Mouse (Mus musculus): ENCODE results near the gene Mcoln1. TPM values are rescaled to one million over a fixed set of nuclear protein-coding genes. Genes with fewer than 3 reads are reported as not detected.
A peak's percentile ranks its signal among the peaks of the same experiment; 100 is the strongest.

The Mcoln1 gene
- total RNA-seq, 2 experiments from 2014 or later = 41.5 to 55.5 TPM

- no peak for ATAC-seq (replicated peaks; ENCODE audit: poor library complexity, severe bottlenecking)
These were observed 4.5 kb upstream of the Mcoln1 start for GRCm38 (mm10) chr8:3495578-3496427.

GRCm38 (mm10) chr8:3496428-3496748 is 3.9 kb upstream of the Mcoln1 start:
- no peak for ATAC-seq (replicated peaks; ENCODE audit: poor library complexity, severe bottlenecking)

- ATAC-seq (replicated peaks; ENCODE audit: poor library complexity, severe bottlenecking) = no peak
These were observed 1.7 kb upstream of the Mcoln1 start for GRCm38 (mm10) chr8:3498583-3498982.

DNA sequence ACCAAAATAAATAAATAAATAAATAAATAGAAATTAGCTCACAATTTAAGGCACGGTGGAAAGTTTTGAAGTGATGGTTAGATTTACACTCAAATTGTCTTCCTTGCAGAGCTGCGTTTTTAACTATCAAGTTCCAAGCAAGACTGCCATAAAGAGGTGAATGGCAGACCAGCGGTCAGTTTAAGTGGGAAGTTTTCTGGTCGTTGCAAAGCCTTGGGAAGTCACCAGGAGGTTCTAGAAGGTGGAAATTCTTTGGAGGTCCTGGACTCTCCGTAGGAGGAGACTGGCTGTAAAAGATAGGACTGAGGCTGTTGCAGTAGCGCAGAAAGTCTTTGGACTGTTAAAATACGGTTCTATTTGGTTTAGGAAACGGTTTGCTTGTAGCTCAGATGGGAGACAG is 506 bp upstream of the Mcoln1 start:
- peak; percentile 8 for ATAC-seq (replicated peaks; ENCODE audit: poor library complexity, severe bottlenecking)

DNA sequence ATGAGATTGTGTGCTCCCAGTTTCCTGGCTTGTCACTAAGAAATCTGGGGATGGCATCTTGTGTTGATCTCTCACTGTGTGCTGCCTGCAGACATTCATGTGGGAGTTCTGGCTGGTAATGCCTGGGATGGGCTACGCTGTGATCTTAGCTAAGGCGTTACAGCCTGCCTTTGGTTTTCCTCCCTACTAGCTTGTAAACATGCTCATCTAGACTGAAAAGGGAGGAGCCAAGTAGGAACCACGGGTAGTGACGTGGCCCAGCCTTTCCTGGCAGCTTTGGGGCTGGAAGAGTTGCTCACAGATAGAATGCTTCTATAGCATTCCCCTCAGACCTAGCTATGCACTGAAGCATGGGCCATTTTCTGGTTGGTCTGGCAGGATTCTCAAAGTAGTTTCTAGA is 2.0 kb downstream of the Mcoln1 start:
- ATAC-seq (replicated peaks; ENCODE audit: poor library complexity, severe bottlenecking) = no peak

GRCm38 (mm10) chr8:3507979-3508754 is 7.9 kb downstream of the Mcoln1 start:
- no peak for ATAC-seq (replicated peaks; ENCODE audit: poor library complexity, severe bottlenecking)

DNA sequence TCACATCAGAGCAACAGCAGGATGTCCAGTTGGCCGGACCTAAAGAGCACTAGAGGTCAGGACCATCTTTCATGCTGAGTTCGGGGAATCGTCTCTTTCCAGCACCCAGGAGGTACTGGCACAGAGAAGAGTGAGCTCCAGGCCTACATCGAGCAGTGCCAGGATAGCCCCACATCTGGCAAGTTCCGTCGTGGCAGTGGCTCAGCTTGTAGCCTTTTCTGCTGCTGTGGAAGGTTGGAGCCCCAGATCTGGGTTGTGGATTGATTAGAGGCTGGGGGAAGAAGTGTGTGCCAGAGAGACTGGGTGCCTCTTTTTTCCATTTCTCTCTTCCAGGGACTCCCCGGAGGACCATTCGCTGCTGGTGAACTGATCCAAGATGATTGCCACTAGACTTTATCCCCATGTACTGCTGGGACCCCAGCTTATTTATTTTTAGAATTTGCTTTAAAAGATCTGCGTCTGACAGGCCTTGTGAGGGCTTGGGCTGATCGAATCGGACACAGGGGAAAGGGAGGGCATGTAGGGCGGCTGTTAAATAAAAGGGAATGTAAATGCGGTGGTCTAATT is 14.5 kb downstream of the Mcoln1 start:
- ATAC-seq (replicated peaks; ENCODE audit: poor library complexity, severe bottlenecking) = no peak

GRCm38 (mm10) chr8:3515260-3515671 is 15.0 kb downstream of the Mcoln1 start, which contains the start of gene Pnpla6:
TSS of gene Pnpla6 (plus strand) at chr8:3515384.
- ATAC-seq (replicated peaks; ENCODE audit: poor library complexity, severe bottlenecking) = peak; percentile 68

DNA sequence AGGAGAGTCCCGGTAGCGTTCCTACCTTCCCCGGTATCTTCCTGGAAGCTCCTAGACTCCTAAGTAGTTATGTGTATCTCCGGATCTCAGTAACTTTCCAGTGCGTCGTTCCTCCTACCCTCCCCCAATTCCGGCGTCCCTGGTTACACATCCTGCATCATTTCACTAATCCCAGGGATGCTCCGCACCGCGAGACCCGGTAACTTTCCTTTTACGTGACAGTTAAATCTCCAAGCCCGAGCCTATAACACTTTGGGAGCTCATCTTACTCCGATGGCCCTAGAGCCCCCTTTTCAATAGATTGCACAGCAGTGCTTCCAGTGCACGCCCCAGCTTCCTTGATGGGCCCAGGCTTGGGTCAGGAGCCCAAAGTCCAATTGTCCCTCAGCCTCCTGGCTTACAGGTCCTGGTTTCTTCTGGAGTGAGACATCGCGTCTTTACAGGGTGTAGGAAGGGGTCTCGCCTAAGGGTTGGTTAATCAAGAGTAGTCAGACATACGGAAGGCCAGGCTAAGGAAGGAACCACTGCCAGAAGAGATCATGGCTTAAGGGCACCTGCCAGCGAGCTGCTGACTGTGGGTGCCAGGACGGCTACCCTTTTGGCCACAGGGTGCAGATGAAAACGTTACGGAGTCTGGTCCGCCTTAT is 15.6 kb downstream of the Mcoln1 start:
- ATAC-seq (replicated peaks; ENCODE audit: poor library complexity, severe bottlenecking) = peak; percentile 8

- ATAC-seq (replicated peaks; ENCODE audit: poor library complexity, severe bottlenecking) = peak; percentile 75
These were observed 16.3 kb downstream of the Mcoln1 start for GRCm38 (mm10) chr8:3516450-3517116.

DNA sequence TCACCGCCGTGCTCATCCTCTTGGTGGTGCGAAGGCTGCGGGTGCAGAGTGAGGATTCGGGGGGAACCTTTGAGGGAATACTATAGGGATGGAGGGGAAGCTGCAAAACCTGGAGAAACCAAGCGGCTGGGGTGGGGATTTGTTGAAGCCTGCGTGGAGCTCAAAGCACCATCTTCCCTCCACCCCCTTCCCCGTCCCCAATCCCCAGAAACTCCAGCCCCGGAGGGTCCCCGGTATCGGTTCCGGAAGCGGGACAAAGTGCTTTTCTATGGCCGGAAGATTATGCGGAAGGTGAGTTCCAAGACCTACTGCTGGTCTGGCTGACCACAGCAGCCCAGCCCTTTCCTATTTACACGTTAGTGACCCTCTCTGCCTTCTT is 16.8 kb downstream of the Mcoln1 start:
- ATAC-seq (replicated peaks; ENCODE audit: poor library complexity, severe bottlenecking) = peak; percentile 8

DNA sequence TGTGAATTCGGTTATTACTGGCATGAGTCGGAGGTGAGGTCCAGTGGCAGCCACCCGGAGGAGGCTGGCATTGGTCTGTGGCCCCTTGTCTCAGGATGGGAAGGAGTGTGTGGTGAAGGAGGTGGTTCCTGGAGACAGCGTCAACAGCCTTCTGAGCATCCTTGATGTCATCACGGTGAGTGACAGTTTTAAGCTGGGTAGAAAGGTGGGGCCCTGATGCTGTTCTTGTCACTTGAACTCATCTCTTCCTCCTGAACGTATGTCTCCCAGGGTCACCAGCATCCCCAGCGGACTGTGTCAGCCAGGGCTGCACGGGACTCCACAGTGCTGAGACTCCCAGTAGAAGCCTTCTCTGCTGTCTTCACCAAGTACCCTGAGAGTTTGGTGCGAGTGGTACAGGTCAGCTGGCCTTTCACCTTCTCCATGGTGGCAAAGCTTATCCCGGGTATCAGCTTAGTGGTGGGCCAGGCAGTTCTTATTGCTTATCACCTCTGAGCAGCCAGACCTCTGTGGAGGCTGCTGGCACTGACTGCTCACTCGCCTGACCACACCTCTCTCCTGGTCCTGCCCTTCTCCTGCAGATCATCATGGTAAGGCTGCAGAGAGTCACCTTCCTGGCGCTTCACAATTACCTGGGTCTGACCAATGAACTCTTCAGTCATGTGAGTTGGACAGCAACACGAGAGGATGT is 21.9 kb downstream of the Mcoln1 start:
- ATAC-seq (replicated peaks; ENCODE audit: poor library complexity, severe bottlenecking) = no peak

DNA sequence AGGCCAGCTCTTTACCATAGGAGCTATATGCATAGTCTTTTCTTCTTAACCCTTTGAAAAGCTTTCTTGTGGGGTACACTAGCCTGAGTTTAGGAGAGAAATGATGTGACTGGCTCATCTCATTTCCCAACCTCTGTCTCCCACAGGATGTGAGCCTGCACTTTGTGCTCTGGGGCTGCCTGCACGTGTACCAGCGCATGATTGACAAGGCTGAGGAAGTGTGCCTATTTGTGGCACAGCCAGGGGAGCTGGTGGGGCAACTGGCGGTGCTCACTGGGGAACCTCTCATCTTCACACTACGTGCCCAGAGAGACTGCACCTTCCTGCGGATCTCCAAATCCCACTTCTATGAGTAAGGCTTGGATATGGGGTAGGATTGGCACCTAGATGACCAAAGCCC is 30.6 kb downstream of the Mcoln1 start:
- peak; percentile 88 for ATAC-seq (replicated peaks; ENCODE audit: poor library complexity, severe bottlenecking)

GRCm38 (mm10) chr8:3531936-3532335 is 31.7 kb downstream of the Mcoln1 start:
- no peak for ATAC-seq (replicated peaks; ENCODE audit: poor library complexity, severe bottlenecking)

DNA sequence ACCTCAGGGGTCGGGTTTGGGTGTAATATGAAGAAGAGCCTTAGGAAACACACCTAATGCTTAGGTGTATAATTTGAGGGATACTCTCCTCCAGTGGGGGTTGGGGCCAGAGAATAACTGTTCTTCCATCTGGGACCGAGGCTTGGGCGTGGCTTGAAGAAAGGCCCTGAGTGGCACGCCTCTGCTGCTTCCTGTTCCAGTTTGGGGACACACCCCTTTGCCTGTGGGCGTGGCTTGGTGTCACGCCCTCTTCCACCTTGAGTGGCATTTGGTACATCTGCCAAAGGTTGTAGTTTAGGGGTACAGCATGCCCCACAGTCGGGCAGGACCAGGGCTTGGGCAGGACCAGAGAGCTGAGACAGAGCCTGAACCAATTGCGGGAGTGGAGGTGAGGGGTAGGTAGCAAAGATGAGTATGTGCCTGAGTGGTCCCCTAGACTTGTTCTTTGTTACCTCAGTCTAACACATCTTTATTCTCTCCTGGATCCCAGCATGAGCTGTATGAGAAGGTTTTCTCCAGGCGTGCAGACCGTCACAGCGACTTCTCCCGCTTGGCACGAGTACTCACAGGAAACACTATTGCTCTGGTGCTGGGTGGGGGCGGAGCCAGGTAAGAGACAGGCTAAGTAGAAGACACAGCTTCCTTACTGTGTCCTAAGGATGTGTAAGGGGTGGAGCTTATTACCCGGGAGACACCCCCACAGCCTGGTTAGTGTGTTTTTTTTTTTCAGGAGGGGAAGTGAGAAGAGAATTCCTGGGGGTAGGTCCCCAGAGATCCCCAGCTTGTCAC is 36.0 kb downstream of the Mcoln1 start:
- ATAC-seq (replicated peaks; ENCODE audit: poor library complexity, severe bottlenecking) = peak; percentile 62

DNA sequence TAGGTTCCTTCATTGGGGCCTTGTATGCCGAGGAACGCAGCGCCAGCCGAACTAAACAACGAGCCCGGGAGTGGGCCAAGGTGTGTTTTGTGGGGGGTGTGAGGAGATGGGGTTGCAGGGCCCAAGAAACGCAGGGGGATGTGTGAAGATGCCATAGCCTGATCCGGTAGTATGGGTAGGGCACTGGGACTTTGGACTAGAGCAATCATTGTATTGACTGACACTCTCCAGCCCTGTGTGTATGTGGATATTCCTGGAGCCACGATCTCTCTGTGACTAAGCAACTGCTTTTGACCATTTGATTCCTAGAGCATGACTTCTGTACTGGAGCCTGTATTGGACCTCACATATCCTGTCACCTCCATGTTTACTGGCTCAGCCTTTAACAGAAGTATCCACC is 36.7 kb downstream of the Mcoln1 start:
- ATAC-seq (replicated peaks; ENCODE audit: poor library complexity, severe bottlenecking) = no peak

GRCm38 (mm10) chr8:3537666-3538065 is 37.4 kb downstream of the Mcoln1 start:
- no peak for ATAC-seq (replicated peaks; ENCODE audit: poor library complexity, severe bottlenecking)

- no peak for ATAC-seq (replicated peaks; ENCODE audit: poor library complexity, severe bottlenecking)
These were observed 38.9 kb downstream of the Mcoln1 start for GRCm38 (mm10) chr8:3539146-3539545.

GRCm38 (mm10) chr8:3540076-3540475 is 39.8 kb downstream of the Mcoln1 start:
- ATAC-seq (replicated peaks; ENCODE audit: poor library complexity, severe bottlenecking) = no peak
